In genomic region chr13:120079644-120080043, GRCm38 (mm10) we compare ENCODE assay signal across 1 mouse cellular context. TPM values are rescaled to one million over a fixed set of nuclear protein-coding genes. Genes with fewer than 3 reads are reported as not detected.
"Had no signal": no experiment of that assay in that cellular context is flagged by ENCODE, and none has a peak within 500 bp of the region (broad histone marks: within the 10 kb centered on the region; RNA-seq: fewer than 3 reads in every experiment).

No protein-coding gene starts in this region.

RNA-seq across cellular contexts. Expression of gene Gm36079, which starts 52.8 kb away (rescaled TPM):
- total RNA-seq: neutrophil, adult 5-6 weeks had no signal
